Mouse (Mus musculus) retina, embryonic 14.5 days (tissue): ENCODE results near the gene Mindy1.
"Not testable (repeated sequence)": the region's sequence is repeated elsewhere in the genome, so short reads cannot be mapped to it uniquely, and the experiment has no call there.

Experiments
- DNase-seq: peaks from one replicate; pipeline ENCODE4 v3.0.0-alpha.2; 2015; ENCODE audit warnings: low spot score

The Mindy1 gene

DNA sequence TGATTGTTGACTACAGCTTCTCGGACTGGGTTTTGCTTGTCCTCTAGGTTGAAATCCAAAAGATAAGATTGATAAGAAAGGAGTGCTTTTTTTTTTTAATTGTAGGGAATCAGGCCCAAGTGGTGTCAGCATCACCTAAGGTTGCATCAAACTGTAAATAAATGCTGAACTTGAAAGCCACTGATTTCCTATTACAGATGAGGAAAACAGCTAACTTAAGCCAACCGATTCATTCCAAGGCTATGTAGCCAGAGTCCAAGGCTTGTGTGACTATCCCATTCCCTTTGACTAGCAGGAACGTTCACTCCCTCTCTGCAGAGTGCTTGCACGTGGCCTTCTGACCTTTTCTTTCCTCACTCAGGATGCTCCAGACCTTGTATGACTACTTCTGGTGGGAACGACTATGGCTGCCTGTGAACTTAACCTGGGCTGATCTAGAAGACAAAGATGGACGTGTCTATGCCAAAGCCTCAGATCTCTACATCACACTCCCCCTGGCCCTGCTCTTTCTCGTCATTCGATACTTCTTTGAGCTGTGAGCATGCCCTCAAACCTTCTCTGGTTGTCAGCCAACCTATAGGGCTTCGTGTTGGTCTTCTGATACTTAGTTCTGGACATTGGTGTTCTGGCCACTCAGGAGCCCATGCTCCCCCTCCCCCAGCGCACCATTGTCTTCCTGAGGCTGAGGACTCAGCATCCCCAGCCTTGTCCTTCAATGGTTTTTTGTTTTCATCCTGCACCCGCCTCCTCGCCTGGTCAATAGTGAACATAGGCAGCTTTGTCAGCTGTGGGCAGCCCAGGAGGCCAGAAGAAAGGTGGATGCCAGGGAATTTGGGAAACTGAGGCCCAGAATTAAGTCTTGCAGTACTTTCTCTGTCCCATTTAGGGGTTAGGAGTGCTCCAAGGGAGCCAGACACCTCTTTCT is 38.8 kb downstream of the Mindy1 start:
- DNase-seq: no peak

DNA sequence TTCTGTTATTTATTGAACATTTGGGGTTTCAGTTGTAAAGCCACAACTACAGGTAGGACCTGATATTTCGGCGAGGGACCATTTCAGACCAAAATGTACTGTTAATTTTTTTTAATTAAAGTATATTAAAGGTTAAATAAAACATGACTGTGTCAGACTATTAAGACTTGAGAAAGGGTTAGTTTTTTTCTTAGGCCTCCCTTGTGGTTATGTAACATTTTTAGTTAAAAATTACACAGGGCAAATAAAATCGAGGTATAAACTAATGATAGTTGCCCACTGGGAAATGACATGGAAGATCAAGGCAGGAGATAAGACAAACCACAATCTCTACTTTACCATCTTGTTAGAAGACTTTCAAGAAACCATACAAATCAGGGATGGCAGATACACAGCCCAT is 42.3 kb downstream of the Mindy1 start:
- no peak for DNase-seq

DNA sequence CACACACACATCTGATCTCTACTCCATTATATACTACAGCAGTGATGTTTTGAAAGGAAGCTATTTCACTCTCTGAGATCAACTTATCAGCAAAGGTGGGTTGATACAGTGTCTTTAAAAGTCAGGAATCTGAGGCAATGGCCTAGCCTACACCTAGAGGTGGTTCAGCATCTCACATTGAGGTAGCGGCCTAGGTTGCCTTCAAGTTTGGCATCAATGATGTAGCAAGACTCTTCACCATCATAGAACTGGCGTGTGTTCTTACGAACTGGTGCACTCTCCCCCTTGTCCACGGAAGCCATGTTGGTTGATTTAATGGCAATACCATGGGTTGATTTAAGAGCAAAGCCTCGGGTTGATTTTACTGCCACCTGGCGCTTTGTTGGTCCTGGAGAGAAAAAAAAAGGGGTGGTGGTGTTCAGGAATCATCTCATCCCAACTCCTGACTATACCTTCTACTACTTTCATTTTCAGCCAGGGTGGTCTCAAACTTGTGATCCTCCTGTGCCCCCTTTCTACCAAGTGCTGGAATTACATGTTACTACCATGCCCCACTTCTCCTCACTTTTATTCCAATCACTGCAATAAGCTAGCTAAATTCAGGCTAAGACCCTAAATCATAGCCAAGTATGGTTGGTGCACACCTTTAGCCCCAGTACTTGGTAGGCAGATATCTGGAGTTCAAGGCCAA is 43.5 kb downstream of the Mindy1 start:
- no peak for DNase-seq

DNA sequence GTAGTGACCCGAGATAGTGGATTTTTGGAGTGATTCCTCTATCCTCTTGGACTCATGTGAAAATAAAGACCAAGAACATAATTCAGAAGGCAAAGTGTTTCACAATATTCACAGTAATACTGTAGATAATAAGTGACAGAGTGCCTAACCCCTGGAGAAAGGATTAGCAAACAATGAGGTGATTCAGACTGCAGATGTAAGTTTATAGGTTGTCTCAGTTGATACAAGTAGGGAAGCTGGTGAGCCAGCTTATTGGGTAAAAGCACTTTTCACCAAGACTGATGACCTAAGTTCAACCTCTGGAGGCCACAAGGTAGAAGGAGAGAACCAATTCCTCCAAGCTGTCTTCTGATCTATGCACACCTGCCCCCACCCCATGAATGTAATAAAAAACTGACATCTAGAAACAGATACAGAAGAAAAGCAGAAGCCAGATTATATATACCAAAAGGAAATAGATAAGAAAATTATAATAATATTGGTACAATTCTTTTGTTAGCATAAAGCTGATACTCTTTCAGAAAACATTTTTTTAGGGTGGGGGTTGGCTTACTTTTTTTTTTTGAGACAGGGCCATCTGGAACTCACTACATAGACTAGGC is 47.8 kb downstream of the Mindy1 start:
- no peak for DNase-seq

DNA sequence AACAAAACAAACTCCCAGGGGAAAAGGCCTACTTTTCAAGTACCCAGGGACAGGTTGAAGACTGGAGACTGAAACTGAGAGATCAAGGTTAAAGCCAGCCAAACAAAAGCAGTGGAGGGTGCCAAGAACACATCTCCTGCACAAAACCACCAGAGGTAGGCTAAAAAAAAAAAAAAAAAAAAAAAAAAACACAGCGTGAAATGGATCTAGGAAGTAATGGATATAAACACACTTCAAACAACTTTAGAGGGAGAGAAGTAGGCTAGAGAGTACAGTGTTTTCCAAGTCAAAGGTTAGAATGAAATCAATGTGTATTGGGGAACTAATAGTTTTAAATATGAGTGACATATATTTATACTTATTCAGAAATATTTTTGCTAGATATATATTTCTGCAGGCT is 50.4 kb downstream of the Mindy1 start:
- DNase-seq: no peak

DNA sequence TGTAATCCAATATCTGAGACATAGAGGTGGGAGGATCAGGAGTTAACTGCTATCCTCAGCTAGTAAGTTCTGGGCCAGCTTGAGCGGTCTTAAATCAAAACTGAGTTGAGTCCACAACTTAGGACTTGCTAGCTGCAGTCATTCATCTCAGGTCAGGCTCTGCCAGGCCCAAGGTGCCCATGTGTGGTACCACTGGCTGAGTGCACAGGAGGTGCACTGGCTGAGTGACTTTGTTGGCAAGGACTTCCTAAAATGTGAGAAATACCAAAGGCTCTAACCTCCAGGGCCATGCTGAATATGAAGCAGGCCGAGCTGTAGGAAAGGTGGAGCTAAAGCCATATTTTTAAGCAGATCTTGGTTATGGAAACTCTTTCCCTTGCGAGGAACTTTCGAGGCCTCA is 56.2 kb downstream of the Mindy1 start:
- no peak for DNase-seq

DNA sequence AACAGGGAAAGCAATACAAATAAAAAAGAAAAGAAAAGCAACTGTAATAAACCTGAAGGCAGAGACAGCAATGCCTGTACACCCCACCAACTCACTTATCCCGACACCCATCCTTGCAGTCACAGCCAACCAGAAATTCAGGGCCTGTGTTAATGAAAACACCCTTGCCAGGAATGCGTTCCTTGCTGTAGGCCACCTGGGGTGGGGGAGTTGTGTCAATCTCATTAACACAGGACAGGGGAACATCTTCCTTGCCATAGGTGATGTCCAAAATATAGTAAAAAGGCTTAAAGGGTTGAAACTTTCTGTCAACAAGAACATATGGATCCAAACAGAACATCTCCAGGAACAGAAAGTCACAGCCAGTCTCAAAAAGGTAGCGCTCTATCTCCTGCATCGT is 57.1 kb downstream of the Mindy1 start:
- DNase-seq: no peak

DNA sequence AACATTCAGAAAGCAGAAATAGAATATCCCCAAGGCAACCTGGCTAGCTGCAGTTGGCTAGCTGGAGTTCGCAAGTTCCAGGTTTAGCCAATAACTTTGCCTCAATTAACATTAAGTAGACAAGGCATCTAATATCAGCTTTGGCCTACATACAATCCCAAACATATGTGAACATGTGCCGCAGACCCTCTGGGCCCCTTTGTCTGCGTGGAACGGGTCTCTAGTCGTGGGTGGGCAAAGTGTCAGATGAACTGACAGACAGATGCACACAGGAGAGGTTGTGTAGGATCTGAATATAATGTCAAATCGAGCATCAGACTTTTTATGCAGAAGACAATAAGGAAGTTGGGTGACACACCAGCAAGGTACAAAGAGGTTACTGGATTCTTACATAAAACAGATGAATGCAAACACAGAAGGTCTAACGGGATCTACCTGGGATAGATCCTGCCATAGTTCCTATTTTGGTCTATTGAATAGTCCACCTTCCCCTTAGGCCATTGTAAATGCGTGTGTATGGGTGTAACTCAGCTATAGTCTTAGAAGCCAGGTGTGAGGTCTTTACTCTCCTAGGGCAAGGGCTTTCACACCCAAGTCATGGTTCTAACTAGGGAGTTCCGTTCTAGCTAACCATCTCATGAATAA is 62.3 kb downstream of the Mindy1 start:
- not testable (repeated sequence) for DNase-seq
